ENCODE assay signal across 8 mouse cellular contexts in the genomic region with DNA sequence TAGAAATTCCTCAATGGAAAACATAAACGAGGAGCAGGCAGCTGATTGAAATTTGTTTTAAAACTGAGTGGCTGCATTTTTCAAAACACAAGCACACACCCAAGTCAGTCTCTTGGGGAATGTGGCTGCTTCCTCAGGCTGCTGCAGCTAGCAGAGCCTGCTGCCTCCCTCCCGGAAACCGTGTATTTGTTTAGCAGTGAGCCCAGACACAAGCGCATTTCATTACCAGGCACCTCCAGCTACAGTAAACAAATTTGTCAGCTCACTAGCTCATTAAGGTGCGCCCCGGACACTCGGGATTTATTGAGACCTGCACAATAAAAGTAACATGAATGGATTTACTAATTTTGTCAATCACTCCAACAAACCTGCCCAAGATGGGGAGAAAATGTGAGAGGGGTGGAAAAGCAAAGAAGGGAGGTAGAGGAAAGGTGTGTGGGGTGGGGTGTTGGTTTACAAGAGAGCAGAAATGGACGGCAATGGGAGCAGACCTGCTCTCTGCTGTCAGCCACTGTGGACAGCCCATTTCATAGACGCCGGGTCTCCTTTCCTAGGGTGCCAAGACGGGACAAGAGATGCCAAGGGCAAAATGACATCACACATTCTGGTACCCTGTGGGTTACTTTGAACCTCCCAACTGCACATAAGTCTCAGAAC.
DNase-seq lines count a peak whose midpoint lies in the region; TF ChIP-seq lines count a peak whose summit lies in the region.

No protein-coding gene starts in this region.

- intact Hi-C loops in heart, postnatal 10 days (cut with DNase I), result loop anchor here (2.0 kb wide), 1 partner anchor 48 kb away; no protein-coding TSS in a partner anchor
- intact Hi-C loops in left cerebral cortex, postnatal 14 days (cut with DNase I), result loop anchor here (2.0 kb wide), 1 partner anchor 62 kb away; no protein-coding TSS in a partner anchor

- peaks cover 15% of the 10 kb centered on the region; the same call in 1 of the 2 replicates for H3K27me3 ChIP-seq in limb, embryonic 10.5 days (ENCODE audit: low read depth, poor library complexity, severe bottlenecking)

- no peak for TF ChIP-seq CTCF in layer of hippocampus, adult 2 months (conservative IDR thresholded peaks at IDR 0.05)

- H3K36me3 ChIP-seq in limb, embryonic 10.5 days, result no peaks in the 10 kb centered on the region

- H3K9me3 ChIP-seq in limb, embryonic 10.5 days (replicated peaks), result no peaks in the 10 kb centered on the region

- H3K27ac ChIP-seq in layer of hippocampus, adult 2 months, result peak overlapping the region; percentile 90
- peak overlapping the region; percentile 74 for H3K27ac ChIP-seq in limb, embryonic 10.5 days

- H3K4me3 ChIP-seq in layer of hippocampus, adult 2 months, result no peak overlapping the region
- H3K4me3 ChIP-seq in limb, embryonic 10.5 days, result peak overlapping the region; percentile 28

- 17% methylated on average over 11 of the region's 11 CpGs for WGBS in limb, embryonic 10.5 days

- H3K4me1 ChIP-seq in limb, embryonic 10.5 days, result peaks cover 82% of the 10 kb centered on the region

- DNase-seq in layer of hippocampus, adult 2 months (ENCODE audit: low spot score in 2 of 2), result no peak
- DNase-seq in layer of hippocampus, postnatal 10 days (ENCODE audit: low spot score in 2 of 2), result no peak
- peak; percentile 53 to 58 for DNase-seq in heart, postnatal 10 days
- DNase-seq in limb, embryonic 10.5 days (ENCODE audit: low spot score), result no peak
- peak; percentile 50 for DNase-seq in skeletal muscle tissue, adult 2 months (ENCODE audit: low read depth, low spot score)
- no peak for DNase-seq in left cerebral cortex, postnatal 14 days (ENCODE audit: low spot score in 2 of 2)
- no peak for DNase-seq in layer of hippocampus, adult 8-10 months (ENCODE audit: low spot score in 2 of 2)
- DNase-seq in right cerebral cortex, adult 18-20 months, result no peak

Comparison
In these comparisons a context has a peak if more than half of its experiments do, and no peak if none do; other contexts are left out.
1. DNase-seq: peak in heart, postnatal 10 days (2 of 2) and skeletal muscle tissue, adult 2 months (single experiment); none in layer of hippocampus, adult 2 months (0 of 2), layer of hippocampus, postnatal 10 days (0 of 2), limb, embryonic 10.5 days (single experiment), left cerebral cortex, postnatal 14 days (0 of 2), layer of hippocampus, adult 8-10 months (0 of 2) and right cerebral cortex, adult 18-20 months (single experiment).